Mouse (Mus musculus) hindbrain, embryonic 11.5 days (tissue): ENCODE results near the gene Repin1. TPM values are rescaled to one million over a fixed set of nuclear protein-coding genes. Genes with fewer than 3 reads are reported as not detected.
A peak's percentile ranks its signal among the peaks of the same experiment; 100 is the strongest.

Source experiments
- ATAC-seq: fragments of 200-750 bp; cut with Nextera tagmentation; 2 replicates; pipeline ENCODE4 v1.8.0; 2017; ENCODE audit warnings: mild to moderate bottlenecking, moderate TSS enrichment, moderate library complexity; ENCODE audit not compliant: low FRiP score
- DNase-seq: peaks from one replicate; pipeline ENCODE4 v3.0.0-alpha.2; 2015; ENCODE audit warnings: low spot score
- H3K27ac ChIP-seq: fragments of 300-500 bp; sonication (generic); 2 replicates; pipeline ENCODE4 v1.5.1; 2014; ENCODE audit warnings: mild to moderate bottlenecking, low read depth, low read length
- H3K27me3 ChIP-seq: fragments of 300-500 bp; sonication (generic); 2 replicates; pipeline ENCODE4 v1.6.1; 2014; ENCODE audit warnings: mild to moderate bottlenecking, low read length, moderate library complexity, mixed read lengths; ENCODE audit not compliant: control insufficient read depth, insufficient read depth
- H3K36me3 ChIP-seq: fragments of 300-500 bp; sonication (generic); 2 replicates; pipeline ENCODE4 v1.6.1; 2014; ENCODE audit warnings: mild to moderate bottlenecking, low read length, moderate library complexity, mixed read lengths; ENCODE audit not compliant: control insufficient read depth, insufficient read depth
- H3K4me1 ChIP-seq: fragments of 300-500 bp; sonication (generic); replicated peaks from 2 replicates; pipeline ENCODE4 v1.6.1; 2014; ENCODE audit warnings: low read length, mixed read lengths; ENCODE audit not compliant: control insufficient read depth, insufficient read depth
- H3K4me2 ChIP-seq: fragments of 300-500 bp; sonication (generic); replicated peaks from 2 replicates; pipeline ENCODE4 v1.6.1; 2014; ENCODE audit warnings: mild to moderate bottlenecking, low read depth, low read length
- H3K4me3 ChIP-seq: fragments of 300-500 bp; sonication (generic); 2 replicates; pipeline ENCODE4 v1.5.1; 2014; ENCODE audit warnings: low read depth, low read length
- H3K9ac ChIP-seq: fragments of 300-500 bp; sonication (generic); 2 replicates; pipeline ENCODE4 v1.6.1; 2014; ENCODE audit warnings: low read depth, low read length
- H3K9me3 ChIP-seq: fragments of 300-500 bp; sonication (generic); 2 replicates; pipeline ENCODE4 v1.6.1; 2016; ENCODE audit warnings: low read length; ENCODE audit not compliant: control insufficient read depth
- WGBS: fragments of 180-500 bp; shearing (Covaris S2); extraction: QIAGEN DNeasy Blood & Tissue Kit; methylation state at CpG from one replicate; pipeline ENCODE4 v1.1.7; 2014; 5-methylcytosine and 5-hydroxymethylcytosine counted together
- polyA plus RNA-seq: library from polyadenylated mRNA; unstranded; fragments of >200 nt; fragmentation: Nextera tagmentation; extraction: Ambion mirVana; gene quantifications from 2 replicates; pipeline ENCODE4 v1.2.1, GENCODE M21; 2014

Gene Repin1
- polyA plus RNA-seq, 1 experiment from 2014 or later: 37.8 TPM

DNA sequence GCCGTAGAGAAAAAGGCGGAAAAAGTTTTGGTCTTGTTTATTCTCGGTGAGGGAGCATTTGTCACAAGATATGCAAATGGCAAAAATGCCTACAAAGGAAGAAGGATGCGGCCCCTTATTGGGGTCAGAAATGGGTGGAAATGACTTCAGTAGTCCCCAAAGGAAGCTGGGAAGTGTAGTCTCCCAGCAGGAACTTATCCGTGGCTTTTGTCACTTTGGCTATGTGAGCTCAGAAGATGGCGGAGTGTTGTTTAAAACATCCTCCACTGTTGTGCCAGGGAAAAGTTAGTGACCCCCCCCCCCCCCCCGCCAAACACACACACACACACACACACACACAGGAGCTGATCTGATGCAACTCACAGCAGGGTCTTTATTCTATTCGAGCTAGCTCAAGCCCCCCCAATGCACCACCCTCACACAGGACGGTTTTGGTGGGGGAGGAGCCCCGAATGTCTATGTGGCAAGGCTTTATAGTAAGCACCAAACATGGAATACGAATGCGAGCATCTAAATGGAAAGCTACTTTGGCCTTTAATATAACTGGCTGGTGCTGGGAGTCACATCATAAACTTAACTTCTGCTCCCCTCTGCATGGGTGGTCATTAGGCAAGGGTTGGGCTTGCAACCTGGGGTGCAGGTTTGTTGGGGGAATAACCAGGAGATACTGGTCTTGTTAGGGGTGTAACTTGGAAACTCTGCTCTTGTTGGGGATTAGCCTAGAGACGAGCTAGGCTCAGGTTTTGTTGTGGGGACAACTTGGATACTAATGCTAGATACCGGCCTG, 38.4 kb upstream of the Repin1 start:
- ATAC-seq: peak; percentile 86

DNA sequence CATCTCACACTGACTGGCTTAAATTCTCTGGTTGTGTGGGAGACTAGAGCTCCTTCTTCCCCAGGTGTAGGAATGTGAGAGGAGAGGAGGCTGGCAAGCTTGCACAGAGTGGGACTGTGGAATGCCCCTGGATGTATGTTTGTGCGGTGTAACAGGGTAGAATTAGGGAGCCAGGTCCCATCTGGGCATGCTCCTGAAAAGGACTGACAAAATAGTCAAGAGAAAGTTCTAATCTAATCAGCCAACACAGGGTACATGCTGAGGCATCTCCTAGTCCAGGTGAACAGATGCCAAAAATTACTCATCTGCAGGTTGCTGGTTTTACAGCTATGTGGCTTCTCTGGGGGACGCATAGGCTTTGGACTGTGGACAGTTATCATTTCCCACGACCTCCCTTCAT, 37.7 kb upstream of the Repin1 start:
- no peak overlapping the region for H3K4me3 ChIP-seq
- H3K27ac ChIP-seq: no peak overlapping the region
- peaks cover 3% of the 10 kb centered on the region; the same call in 1 of the 2 replicates for H3K4me1 ChIP-seq
- no peak for ATAC-seq
- no peak overlapping the region for H3K4me2 ChIP-seq
- DNase-seq: no peak
- no peaks in the 10 kb centered on the region for H3K9me3 ChIP-seq
- peaks cover 2% of the 10 kb centered on the region; the same call in 1 of the 2 replicates for H3K36me3 ChIP-seq
- WGBS: 89% methylated on average over 3 of the region's 3 CpGs
- no peaks in the 10 kb centered on the region for H3K27me3 ChIP-seq
- H3K9ac ChIP-seq: no peak overlapping the region

More for the DNA sequence above, 38.4 kb upstream of the Repin1 start:
- Histone ChIP-seq H3K4me3 (peak overlapping the region; percentile 55), H3K4me1 (peaks cover 3% of the 10 kb centered on the region; the same call in 1 of the 2 replicates), H3K27ac (peak overlapping the region; percentile 95), H3K9me3 (no peaks in the 10 kb centered on the region), H3K36me3 (peaks cover 2% of the 10 kb centered on the region; the same call in 1 of the 2 replicates), H3K9ac (peak overlapping the region; percentile 85), H3K27me3 (no peaks in the 10 kb centered on the region), H3K4me2 (peak overlapping the region; percentile 75)
- WGBS: 36% methylated on average over 13 of the region's 14 CpGs
- peak; percentile 78 for DNase-seq

DNA sequence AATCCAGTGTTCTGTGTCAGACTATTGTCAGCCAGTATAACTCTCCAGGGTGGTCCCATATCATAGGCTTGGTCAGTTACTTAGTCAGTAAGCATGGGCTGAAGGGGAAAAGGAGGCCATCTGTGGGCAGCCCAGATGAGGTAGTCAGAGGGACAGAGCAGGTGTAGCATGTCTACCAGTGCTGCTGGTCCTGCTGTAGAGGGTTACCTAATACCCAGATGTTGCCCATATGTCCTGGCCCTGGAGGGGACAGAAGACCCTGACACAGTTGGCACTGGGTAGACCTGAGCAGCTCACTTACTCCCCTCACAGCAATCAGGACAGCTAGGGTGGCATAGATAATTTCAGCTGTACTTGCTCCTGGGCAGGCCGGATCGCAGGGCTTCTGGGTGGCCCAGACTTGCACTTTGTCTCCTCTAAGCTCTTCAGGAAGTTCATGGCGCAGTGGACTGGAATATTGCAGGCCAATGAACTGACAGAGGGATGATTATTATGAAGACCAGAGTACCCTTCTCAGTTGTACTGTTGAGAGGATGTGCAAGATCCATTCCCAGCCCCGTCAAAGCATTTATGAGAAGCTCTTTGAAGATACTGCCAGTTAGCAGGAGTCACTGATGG, 27.9 kb upstream of the Repin1 start:
- Histone ChIP-seq H3K4me1 (no peaks in the 10 kb centered on the region), H3K27ac (no peak overlapping the region), H3K36me3 (no peaks in the 10 kb centered on the region), H3K9ac (no peak overlapping the region), H3K4me3 (no peak overlapping the region), H3K27me3 (no peaks in the 10 kb centered on the region), H3K4me2 (no peak overlapping the region), H3K9me3 (no peaks in the 10 kb centered on the region)
- 89% methylated on average over 4 of the region's 4 CpGs for WGBS
- ATAC-seq (no peak), DNase-seq (no peak)

DNA sequence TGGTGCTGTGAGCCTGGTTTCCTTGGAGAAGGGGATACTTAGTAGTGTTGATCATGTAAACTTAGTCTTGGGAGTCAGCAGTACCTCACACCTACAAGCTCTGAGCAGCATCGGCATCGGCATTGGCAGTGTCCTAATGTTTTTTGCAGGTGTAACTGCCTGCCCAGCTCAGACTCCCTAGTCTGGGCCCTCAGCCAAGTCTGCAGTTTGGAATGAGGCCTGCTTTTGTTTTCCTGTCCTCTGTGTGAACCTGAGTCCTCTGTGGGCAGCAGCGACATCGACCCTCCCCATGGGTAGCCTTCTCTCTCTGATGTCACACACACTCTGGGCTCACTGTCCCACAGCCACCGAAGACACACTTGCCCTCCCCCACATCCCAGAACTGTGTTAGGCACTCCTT, 27.4 kb upstream of the Repin1 start:
- Histone ChIP-seq H3K36me3 (no peaks in the 10 kb centered on the region), H3K9ac (no peak overlapping the region), H3K4me3 (no peak overlapping the region), H3K27ac (no peak overlapping the region), H3K27me3 (no peaks in the 10 kb centered on the region), H3K4me1 (no peaks in the 10 kb centered on the region), H3K4me2 (no peak overlapping the region), H3K9me3 (no peaks in the 10 kb centered on the region)
- ATAC-seq (no peak), DNase-seq (no peak)
- WGBS: 82% methylated on average over 5 of the region's 5 CpGs

DNA sequence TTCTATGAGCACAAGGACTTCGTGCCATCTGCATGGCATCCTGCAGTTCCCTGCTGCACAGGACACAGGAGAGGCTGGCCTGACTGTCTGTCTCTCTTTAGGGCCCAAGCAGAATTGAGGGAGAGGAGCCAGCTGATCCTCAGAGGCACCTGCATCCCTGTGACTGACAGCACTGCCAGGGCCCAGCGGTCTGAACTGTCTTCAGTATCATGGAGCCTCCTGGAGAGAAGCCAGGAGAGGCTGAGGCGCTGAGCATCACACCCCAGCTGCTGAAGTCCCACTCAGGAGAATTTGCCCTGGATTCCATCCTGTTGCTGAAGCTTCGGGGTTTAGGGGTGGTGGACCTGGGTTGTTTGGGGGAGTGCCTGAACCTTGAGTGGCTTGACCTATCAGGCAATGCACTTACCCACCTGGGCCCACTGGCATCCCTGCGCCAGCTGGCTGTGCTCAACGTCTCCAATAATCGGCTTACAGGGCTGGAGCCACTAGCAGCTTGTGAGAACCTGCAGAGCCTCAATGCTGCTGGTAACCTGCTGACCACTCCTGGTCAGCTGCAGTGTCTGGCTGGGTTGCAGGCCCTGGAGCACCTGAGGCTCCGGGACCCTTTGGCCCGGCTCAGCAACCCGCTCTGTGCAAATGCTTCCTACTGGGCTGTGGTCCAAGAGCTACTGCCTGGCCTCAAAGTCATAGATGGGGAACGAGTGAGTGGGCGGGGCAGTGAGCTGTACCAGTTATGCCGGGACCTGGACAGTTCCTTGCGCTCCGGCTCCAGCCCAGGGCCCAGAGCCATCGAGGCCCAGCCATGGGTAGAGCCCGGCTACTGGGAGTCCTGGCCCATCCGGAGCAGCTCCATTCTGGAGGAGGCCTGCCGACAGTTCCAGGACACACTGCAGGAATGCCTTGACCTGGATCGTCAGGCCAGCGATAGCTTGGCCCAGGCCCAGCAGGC, 25.4 kb upstream of the Repin1 start:
- ATAC-seq: no peak
- Histone ChIP-seq H3K4me2 (no peak overlapping the region), H3K9ac (no peak overlapping the region), H3K4me3 (no peak overlapping the region), H3K27ac (no peak overlapping the region), H3K4me1 (no peaks in the 10 kb centered on the region), H3K9me3 (no peaks in the 10 kb centered on the region), H3K27me3 (no peaks in the 10 kb centered on the region), H3K36me3 (no peaks in the 10 kb centered on the region)
- no peak for DNase-seq
- WGBS: 90% methylated on average over 21 of the region's 21 CpGs

DNA sequence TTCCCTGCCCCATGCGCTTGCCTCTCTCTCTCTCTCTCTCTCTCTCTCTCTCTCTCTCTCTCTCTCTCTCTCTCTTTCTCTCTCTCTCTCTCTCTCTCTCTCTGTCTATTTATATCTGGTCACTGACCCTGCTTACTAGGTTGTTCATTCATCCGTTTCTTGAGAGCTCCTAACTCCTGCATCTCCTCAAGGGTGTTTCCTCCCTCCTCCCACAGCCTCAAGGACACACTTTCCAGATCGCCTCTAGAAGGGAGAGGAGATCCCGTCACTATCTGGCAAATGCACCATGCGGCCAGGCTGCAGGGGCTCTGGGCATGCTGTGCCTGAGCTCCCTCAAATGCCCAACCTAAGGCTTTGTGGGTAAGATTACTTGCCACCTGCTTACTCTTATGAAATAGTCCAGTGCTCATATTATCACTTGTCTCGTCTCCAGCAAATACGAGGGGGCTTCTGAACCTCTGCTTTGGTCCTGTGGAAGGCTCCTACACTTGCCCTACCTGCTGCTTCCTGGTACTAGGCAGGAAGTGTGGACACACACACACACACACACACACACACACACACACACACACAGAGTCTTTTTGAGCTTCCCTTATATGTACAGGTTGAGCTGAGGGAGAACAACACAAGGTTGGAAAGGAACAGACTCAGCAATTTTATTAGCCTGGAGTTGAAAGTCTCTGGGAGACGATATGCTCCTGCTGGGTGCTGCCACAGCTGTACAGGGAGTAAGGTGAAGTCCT, 24.4 kb upstream of the Repin1 start:
- ATAC-seq: no peak
- Histone ChIP-seq H3K9me3 (no peaks in the 10 kb centered on the region), H3K4me3 (no peak overlapping the region), H3K4me1 (no peaks in the 10 kb centered on the region), H3K4me2 (no peak overlapping the region), H3K27ac (no peak overlapping the region), H3K9ac (no peak overlapping the region), H3K36me3 (no peaks in the 10 kb centered on the region), H3K27me3 (no peaks in the 10 kb centered on the region)
- no peak for DNase-seq
- WGBS: 87% methylated on average over 8 of the region's 8 CpGs

DNA sequence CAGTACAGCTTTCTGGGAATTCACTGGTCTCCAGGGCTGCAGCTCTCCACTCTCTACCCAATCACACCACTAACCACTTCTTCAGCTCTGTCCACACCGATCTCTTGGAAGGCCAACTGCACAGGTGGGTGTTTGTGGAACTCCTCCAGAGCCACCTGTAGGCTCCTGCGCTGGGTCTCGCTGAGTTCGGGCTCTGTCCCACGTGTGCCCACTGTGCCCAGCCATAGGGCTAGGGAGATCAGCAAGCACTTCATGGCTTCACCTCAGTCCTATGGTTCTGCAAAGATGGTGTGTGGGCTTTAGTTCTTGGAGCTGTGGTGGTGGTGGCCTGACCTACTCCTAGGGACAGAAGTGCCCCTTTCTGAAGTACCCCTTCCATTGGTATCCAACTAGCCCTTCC, 21.7 kb upstream of the Repin1 start:
- ATAC-seq: no peak
- Histone ChIP-seq H3K4me2 (no peak overlapping the region), H3K9me3 (no peaks in the 10 kb centered on the region), H3K9ac (no peak overlapping the region), H3K36me3 (no peaks in the 10 kb centered on the region), H3K4me1 (no peaks in the 10 kb centered on the region), H3K27ac (no peak overlapping the region), H3K27me3 (no peaks in the 10 kb centered on the region), H3K4me3 (no peak overlapping the region)
- WGBS: 96% methylated on average over 5 of the region's 5 CpGs
- no peak for DNase-seq

DNA sequence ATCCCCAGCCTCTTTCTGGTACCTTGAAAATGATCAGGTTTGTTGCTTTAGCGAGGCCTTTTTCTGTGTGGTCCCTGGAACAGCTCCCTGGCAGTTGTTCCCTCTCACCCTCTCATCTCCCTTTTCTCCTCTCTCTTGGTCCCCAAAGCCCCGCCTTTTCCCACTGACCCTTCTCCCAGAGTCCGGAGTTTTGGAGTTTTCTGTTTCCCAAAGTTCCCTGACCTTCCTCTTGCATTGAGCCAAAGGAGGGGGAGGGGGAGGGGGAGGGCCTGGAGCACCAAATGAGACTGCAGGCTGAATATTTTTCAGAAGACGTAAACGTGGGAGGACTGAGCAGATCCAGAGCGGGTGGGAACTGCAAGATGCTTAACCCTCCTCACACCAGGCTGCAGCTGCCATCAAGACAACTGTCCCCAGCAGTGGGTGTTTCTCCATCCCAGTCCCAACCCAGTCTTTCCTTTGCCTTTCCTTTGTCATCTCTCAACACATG, 21.1 kb upstream of the Repin1 start, which contains the start of gene Rarres2:
Gene Rarres2, minus strand, starts transcription at position 218 of the 490 bp plus-strand sequence.
- Histone ChIP-seq H3K36me3 (no peaks in the 10 kb centered on the region), H3K9ac (no peak within 1 kb of the TSS), H3K4me3 (no peak within 1 kb of the TSS), H3K4me1 (no peaks in the 10 kb centered on the region), H3K27ac (no peak within 1 kb of the TSS), H3K27me3 (no peaks in the 10 kb centered on the region), H3K9me3 (no peaks in the 10 kb centered on the region), H3K4me2 (no peak within 1 kb of the TSS)
- DNase-seq (no peak), ATAC-seq (no peak)
- WGBS: 35% methylated on average over 6 of the region's 6 CpGs
